ENCODE assay signal across 12 mouse cellular contexts in genomic region chr4:102853330-102854022, GRCm38 (mm10).
DNase-seq lines count a peak whose midpoint lies in the region; TF ChIP-seq lines count a peak whose summit lies in the region.
"Had no signal": no experiment of that assay in that cellular context is flagged by ENCODE, and none has a peak within 500 bp of the region (broad histone marks: within the 10 kb centered on the region; RNA-seq: fewer than 3 reads in every experiment).

No protein-coding gene starts in this region.

- H3K9me3 ChIP-seq in CH12.LX (replicated peaks; ENCODE audit: low read length) = no peaks in the 10 kb centered on the region

- dilution Hi-C loops in CH12.LX (cut with MboI; ENCODE audit: extremely low pct_ligation_motif_present, extremely low pct_unique_long_range_greater_than_20kb, low sequenced_read_pairs) = no loop called here

- in situ Hi-C loops in CH12.LX (cut with MboI; ENCODE audit: low pct_ligation_motif_present, low pct_unique_long_range_greater_than_20kb, low sequenced_read_pairs) = no loop called here

- no peak overlapping the region for H3K27ac ChIP-seq in liver, adult 2 months (replicated peaks; ENCODE audit: insufficient read depth, low read depth, low read length)
- H3K27ac ChIP-seq in CH12.LX (ENCODE audit: insufficient read depth, low read depth) = peak overlapping the region; percentile 95
- H3K27ac ChIP-seq: heart, adult 2 months; liver, embryonic 14.5 days had no signal

- H3K4me1 ChIP-seq in liver, adult 2 months (ENCODE audit: control insufficient read depth, insufficient read depth, low read length) = no peaks in the 10 kb centered on the region; the same call in 1 of the 2 replicates
- H3K4me1 ChIP-seq in CH12.LX (ENCODE audit: control insufficient read depth in 1 of 2, insufficient read depth in 2 of 2) = peaks cover 10 to 60% of the 10 kb centered on the region in 2 experiments

- H3K36me3 ChIP-seq in liver, adult 2 months (ENCODE audit: control insufficient read depth, insufficient read depth, low read length) = no peaks in the 10 kb centered on the region
- peaks cover 26 to 41% of the 10 kb centered on the region in 2 experiments for H3K36me3 ChIP-seq in CH12.LX (replicated peaks in 1 of 2; ENCODE audit: control insufficient read depth in 1 of 2, insufficient read depth in 1 of 2, low read length in 1 of 2)

- H3K4me3 ChIP-seq in liver, adult 2 months (ENCODE audit: insufficient read depth, low read depth, low read length) = no peak overlapping the region
- H3K4me3 ChIP-seq in CH12.LX (replicated peaks in 1 of 3; ENCODE audit: low read depth in 2 of 3, low read length in 2 of 3, poor library complexity in 1 of 3) = peak overlapping the region in 1 of 3 experiments; percentile 26
- H3K4me3 ChIP-seq: heart, adult 2 months had no signal

- TF ChIP-seq RAD21 in CH12.LX (IDR thresholded peaks at IDR 0.05; ENCODE audit: low read depth, low read length) = no peak

- 37% methylated on average over 9 of the region's 9 CpGs for WGBS in liver, adult 2 months

- no peak for TF ChIP-seq EP300 in CH12.LX (IDR thresholded peaks at IDR 0.05; ENCODE audit: low read length)

- no peaks in the 10 kb centered on the region for H3K27me3 ChIP-seq in liver, adult 2 months (ENCODE audit: control insufficient read depth, insufficient read depth, low read length)
- H3K27me3 ChIP-seq in CH12.LX (replicated peaks) = no peaks in the 10 kb centered on the region

- H3K79me2 ChIP-seq in liver, adult 2 months (ENCODE audit: control insufficient read depth, insufficient read depth, low read length) = no peaks in the 10 kb centered on the region
- H3K79me2 ChIP-seq in CH12.LX (replicated peaks; ENCODE audit: control insufficient read depth, extremely low read depth, insufficient read depth, poor library complexity, severe bottlenecking) = peaks cover 51% of the 10 kb centered on the region

- DNase-seq in heart, adult 18-20 months = peak; percentile 13 to 31
- DNase-seq in heart, postnatal 36 days = no peak
- DNase-seq in liver, adult 2 months (ENCODE audit: extremely low read depth, low read depth, low spot score) = peak; percentile 81
- DNase-seq in liver = no peak
- DNase-seq in CH12.LX (ENCODE audit: extremely low read depth) = peak; percentile 54
- DNase-seq in brain, adult 2 months (ENCODE audit: low read depth, low spot score) = peak; percentile 58
- no peak for DNase-seq in left cerebral cortex, postnatal 4 days
- DNase-seq in frontal cortex, adult 2 months (ENCODE audit: extremely low spot score in 1 of 2, low spot score in 1 of 2) = no peak
- DNase-seq: adrenal gland, adult 2 months; forebrain, postnatal 0 days; heart, adult 2 months had no signal

- H3K9ac ChIP-seq in liver, adult 2 months (ENCODE audit: low read depth, low read length) = no peak overlapping the region
- peak overlapping the region; percentile 54 for H3K9ac ChIP-seq in CH12.LX (ENCODE audit: insufficient read depth, low read depth)
- H3K9ac ChIP-seq: forebrain, postnatal 0 days; liver, embryonic 14.5 days had no signal

- H3K4me2 ChIP-seq in CH12.LX (ENCODE audit: insufficient read depth, low read depth, poor library complexity, severe bottlenecking) = peak overlapping the region; percentile 90

- no peak for TF ChIP-seq POLR2A in liver, adult 2 months (IDR thresholded peaks at IDR 0.05; ENCODE audit: extremely low read depth, insufficient read depth, low read length)
- 0 out of 2 replicates have a peak, but pooled peaks have one; percentile 22 for TF ChIP-seq POLR2A in CH12.LX (IDR thresholded peaks at IDR 0.05; ENCODE audit: low read depth, low read length)

- intact Hi-C loops in heart, postnatal 36 days (cut with DNase I) = no loop called here
- intact Hi-C loops in left cerebral cortex, postnatal 4 days (cut with DNase I) = no loop called here

- TF ChIP-seq CTCF in liver, adult 2 months (IDR thresholded peaks at IDR 0.05; ENCODE audit: low read depth, low read length) = no peak
- no peak for TF ChIP-seq CTCF in CH12.LX (conservative IDR thresholded peaks at IDR 0.05 in 1 of 2, IDR thresholded peaks at IDR 0.05 in 1 of 2; ENCODE audit: low read depth in 2 of 2, low read length in 2 of 2)

TF ChIP-seq in CH12.LX, 34 proteins besides CTCF, POLR2A, EP300 and RAD21:
- TF ChIP-seq MEF2A (IDR thresholded peaks at IDR 0.05; ENCODE audit: borderline replicate concordance, low read depth, low read length) (no peak), BHLHE40 (IDR thresholded peaks at IDR 0.05; ENCODE audit: low read depth, low read length) (no peak), PAX5 (IDR thresholded peaks at IDR 0.05; ENCODE audit: low read length) (no peak), SMC3 (IDR thresholded peaks at IDR 0.05; ENCODE audit: low read depth, low read length) (no peak), RCOR1 (conservative IDR thresholded peaks at IDR 0.05; ENCODE audit: low read depth, low read length) (no peak), NELFE (IDR thresholded peaks at IDR 0.05; ENCODE audit: low read depth, low read length) (no peak), UBTF (IDR thresholded peaks at IDR 0.05; ENCODE audit: low read depth, low read length) (no peak), JUN (IDR thresholded peaks at IDR 0.05; ENCODE audit: insufficient read depth, low read depth, low read length) (no peak), MXI1 (IDR thresholded peaks at IDR 0.05; ENCODE audit: low read depth, low read length) (no peak), JUND (conservative IDR thresholded peaks at IDR 0.05; ENCODE audit: low read depth, low read length) (no peak), MYC (IDR thresholded peaks at IDR 0.05; ENCODE audit: low read depth, low read length) (0 out of 2 replicates have a peak, but pooled peaks have one; percentile 59), TBP (conservative IDR thresholded peaks at IDR 0.05; ENCODE audit: low read depth, low read length) (no peak), SIN3A (IDR thresholded peaks at IDR 0.05; ENCODE audit: low read length) (peak; percentile 73; the same call in 1 of the 2 replicates), ZKSCAN1 (IDR thresholded peaks at IDR 0.05; ENCODE audit: borderline replicate concordance, low read depth, low read length) (no peak), IRF4 (IDR thresholded peaks at IDR 0.05; ENCODE audit: low read depth, low read length) (0 out of 2 replicates have a peak, but pooled peaks have one; percentile 7), CHD1 (IDR thresholded peaks at IDR 0.05; ENCODE audit: low read depth, low read length) (peak; percentile 90), TCF12 (IDR thresholded peaks at IDR 0.05; ENCODE audit: low read depth, low read length) (no peak; the same call in 1 of the 2 replicates), ZNF384 (IDR thresholded peaks at IDR 0.05; ENCODE audit: low read depth, low read length) (no peak), E2F4 (IDR thresholded peaks at IDR 0.05; ENCODE audit: insufficient replicate concordance, low read depth, low read length) (no peak), HCFC1 (IDR thresholded peaks at IDR 0.05; ENCODE audit: low read depth, low read length) (peak; percentile 15), ZC3H11A (IDR thresholded peaks at IDR 0.05; ENCODE audit: low read depth, low read length) (no peak), ELF1 (IDR thresholded peaks at IDR 0.05; ENCODE audit: low read depth, low read length) (no peak), ZMIZ1 (IDR thresholded peaks at IDR 0.05; ENCODE audit: low read depth, low read length) (0 out of 2 replicates have a peak, but pooled peaks have one; percentile 16), POLR2AphosphoS2 (IDR thresholded peaks at IDR 0.05; ENCODE audit: low read depth, low read length) (no peak), MAZ (IDR thresholded peaks at IDR 0.05; ENCODE audit: low read depth, low read length) (no peak), USF1 (IDR thresholded peaks at IDR 0.05; ENCODE audit: low read depth, low read length) (no peak), MAX (IDR thresholded peaks at IDR 0.05; ENCODE audit: low read length) (0 out of 2 replicates have a peak, but pooled peaks have one; percentile 12), ETS1 (conservative IDR thresholded peaks at IDR 0.05; ENCODE audit: low read depth, low read length) (no peak), CHD2 (IDR thresholded peaks at IDR 0.05; ENCODE audit: low read length) (no peak), USF2 (conservative IDR thresholded peaks at IDR 0.05; ENCODE audit: low read depth, low read length) (no peak), KAT2A (IDR thresholded peaks at IDR 0.05; ENCODE audit: insufficient replicate concordance, low read length) (0 out of 2 replicates have a peak, but pooled peaks have one; percentile 49), MAFK (IDR thresholded peaks at IDR 0.05; ENCODE audit: insufficient replicate concordance, low read length) (no peak), NRF1 (IDR thresholded peaks at IDR 0.05; ENCODE audit: low read depth, low read length) (no peak), GABPA (IDR thresholded peaks at IDR 0.05; ENCODE audit: insufficient replicate concordance, low read depth, low read length) (no peak)
TF ChIP-seq in CH12.LX: peak in this region for 8.

Comparison
In these comparisons a context has a peak if more than half of its experiments do, and no peak if none do; other contexts are left out.
1. DNase-seq: peak in heart, adult 18-20 months (2 of 2), liver, adult 2 months (single experiment), CH12.LX (single experiment) and brain, adult 2 months (single experiment); none in heart, postnatal 36 days (0 of 2), liver (single experiment), left cerebral cortex, postnatal 4 days (single experiment) and frontal cortex, adult 2 months (0 of 2).